Mouse (Mus musculus) liver, embryonic 14.5 days (tissue): ENCODE results near the gene Myo1a.

Experiments
- CTCF ChIP-seq: IDR thresholded peaks from 2 replicates; pipeline ENCODE4 v1.5.1; 2016; ENCODE audit warnings: antibody characterized with exemption, low read depth, control low read depth
- EP300 ChIP-seq: IDR thresholded peaks from 2 replicates; pipeline ENCODE4 v1.6.1; 2016; ENCODE audit warnings: antibody characterized with exemption, low read depth

DNA sequence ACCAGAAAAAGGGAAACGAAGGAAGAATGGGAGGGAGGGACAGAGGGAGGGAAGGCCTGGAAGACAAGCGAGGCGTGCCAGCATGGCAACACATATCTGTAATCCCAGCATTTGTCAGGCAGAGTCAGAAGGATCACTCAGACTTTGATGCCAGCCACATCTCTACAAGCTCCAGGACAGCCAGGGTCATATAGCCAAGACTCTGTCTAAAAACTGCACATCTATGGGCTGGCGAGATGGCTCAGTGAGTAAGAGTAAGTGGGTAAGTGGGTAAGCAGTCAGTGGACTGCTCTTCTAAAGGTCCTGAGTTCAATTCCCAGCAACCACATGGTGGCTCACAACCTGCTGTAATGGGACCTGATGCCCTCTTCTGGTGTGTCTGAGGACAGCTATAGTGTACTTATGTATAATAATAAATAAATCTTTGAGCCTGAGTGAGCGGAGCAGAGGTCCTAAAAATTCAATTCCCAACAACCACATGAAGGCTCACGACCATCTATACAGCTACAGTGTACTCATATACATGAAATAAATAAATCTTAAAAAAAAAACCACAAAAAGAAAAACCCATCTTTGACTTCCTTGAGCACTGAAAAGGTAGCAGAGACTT, 30.8 kb upstream of the Myo1a start:
- no peak for TF ChIP-seq CTCF
- TF ChIP-seq EP300 = 0 out of 2 replicates have a peak, but pooled peaks have one; percentile 4
